Mouse (Mus musculus): ENCODE data around the gene H2-Eb1.

The H2-Eb1 gene

DNA sequence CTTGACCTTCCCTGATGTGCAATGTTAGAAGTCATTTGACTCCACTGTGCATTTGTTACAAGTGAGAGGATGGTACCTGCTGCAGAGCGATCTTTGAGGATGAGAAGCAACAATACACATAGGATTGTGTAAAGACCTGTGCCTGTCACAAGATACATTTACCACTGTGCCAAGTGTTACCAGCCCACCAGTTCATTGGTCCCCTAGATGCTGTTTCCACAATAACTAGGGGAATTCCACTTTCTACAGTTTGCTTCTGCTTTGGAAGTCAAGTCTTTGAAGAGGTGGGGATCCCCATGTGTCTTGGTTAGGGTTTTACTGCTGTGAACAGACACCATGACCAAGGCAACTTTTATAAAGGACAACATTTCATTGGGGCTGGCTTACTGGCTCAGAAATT is 25.5 kb downstream of the H2-Eb1 start:
- no peak for TF ChIP-seq GATA4 (IDR thresholded peaks at IDR 0.05; ENCODE audit: insufficient replicate concordance, low read length)

DNA sequence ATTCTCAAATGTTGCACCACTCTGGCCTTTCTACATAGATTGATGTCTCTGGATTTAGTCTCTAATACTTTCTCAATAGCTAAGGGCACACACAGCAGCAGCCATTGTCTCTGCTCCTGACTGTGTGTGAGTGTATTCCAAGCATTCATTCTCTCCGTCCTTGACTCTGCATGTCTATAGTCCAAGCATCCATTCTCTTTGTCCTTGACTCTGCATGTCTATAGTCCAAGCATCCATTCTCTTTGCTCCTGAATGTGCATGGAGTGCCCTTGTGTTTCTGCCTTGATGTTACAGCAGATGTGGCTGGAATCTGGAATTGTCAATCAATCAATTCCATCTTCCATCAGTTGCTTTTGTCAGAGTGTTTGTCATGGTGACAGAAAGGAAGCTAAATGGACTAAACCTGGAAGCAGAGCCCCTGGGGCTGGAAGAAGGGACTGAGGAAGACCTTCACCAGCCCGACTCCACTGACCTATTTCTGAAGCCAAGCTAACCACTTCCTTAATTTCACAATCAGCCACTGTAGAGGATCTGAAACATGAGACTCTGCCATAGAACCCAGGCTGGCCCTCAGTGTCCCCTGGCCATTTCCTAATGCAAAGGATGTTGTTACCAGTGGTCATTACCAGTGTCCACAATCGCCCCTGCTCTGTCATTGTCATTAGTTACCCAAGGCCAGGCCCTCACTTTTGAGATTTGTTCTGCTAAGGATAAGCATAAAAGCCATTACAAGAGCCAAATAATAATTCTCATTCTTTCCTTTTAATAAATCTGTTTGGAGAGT is 35.1 kb downstream of the H2-Eb1 start:
- TF ChIP-seq GATA4 (IDR thresholded peaks at IDR 0.05; ENCODE audit: insufficient replicate concordance, low read length), result no peak

DNA sequence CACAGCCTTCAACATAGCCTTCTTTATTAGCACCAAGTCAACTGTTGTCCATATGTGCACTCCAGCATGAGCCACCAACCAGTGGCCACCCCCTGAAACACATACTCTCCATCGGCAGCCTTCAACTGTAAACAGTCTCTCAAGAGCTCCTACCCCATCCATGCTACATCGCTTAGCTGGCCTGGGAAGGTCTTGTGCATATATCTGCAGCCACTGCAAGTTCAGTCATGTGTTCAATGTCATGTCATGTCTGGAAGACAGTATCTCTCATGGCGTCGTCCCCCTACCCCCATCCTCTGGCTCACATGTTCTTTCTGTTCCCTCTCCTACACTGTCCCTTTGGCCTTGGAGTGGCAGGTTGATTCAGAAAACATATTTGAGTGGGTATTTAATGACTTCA is 39.2 kb downstream of the H2-Eb1 start:
- no peak for TF ChIP-seq GATA4 (IDR thresholded peaks at IDR 0.05; ENCODE audit: insufficient replicate concordance, low read length)

GRCm38 (mm10) chr17:34345486-34345885 is 39.8 kb downstream of the H2-Eb1 start:
- TF ChIP-seq GATA4 (IDR thresholded peaks at IDR 0.05; ENCODE audit: insufficient replicate concordance, low read length), result no peak

DNA sequence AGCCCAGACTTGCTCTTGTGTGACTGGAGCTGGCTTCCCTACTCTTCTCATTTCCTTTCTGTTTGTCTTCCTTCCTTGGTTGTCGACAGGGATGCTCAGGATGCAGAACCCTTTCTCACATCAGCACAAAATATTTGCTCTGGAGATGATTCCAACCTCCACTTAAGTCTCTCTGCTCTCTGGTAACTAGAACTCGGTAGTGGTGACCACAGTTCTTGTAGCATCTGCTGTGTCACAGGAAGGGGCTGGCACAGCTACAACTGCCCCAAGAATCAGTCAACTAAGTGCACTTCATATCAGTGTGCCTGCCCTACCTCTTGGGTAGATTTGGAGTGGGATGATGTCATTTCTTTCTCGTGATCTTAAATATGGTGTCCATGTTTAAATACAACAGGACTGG is 40.4 kb downstream of the H2-Eb1 start:
- TF ChIP-seq GATA4 (IDR thresholded peaks at IDR 0.05; ENCODE audit: insufficient replicate concordance, low read length), result no peak

- no peak for TF ChIP-seq GATA4 (IDR thresholded peaks at IDR 0.05; ENCODE audit: insufficient replicate concordance, low read length)
Observed at GRCm38 (mm10) chr17:34347606-34348308, 42.1 kb downstream of the H2-Eb1 start.

DNA sequence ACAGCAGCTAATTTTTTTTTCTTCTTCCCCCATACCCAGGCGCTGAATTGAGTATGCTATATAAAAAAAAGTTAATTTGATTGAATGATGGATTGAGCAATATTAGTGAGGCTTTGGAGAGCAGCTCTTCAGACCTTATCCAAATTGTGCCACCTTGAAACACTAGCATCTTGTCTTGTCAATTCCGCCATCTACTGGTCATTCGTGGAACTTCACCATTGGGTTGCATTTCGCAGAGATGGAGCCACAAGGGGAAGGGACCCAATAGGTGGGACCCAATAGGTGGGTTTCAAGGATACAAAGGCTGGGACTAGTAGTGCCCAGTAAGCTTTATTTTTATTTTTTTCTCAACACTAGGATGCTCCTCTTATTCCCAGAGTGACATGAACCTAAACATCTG is 43.8 kb downstream of the H2-Eb1 start:
- TF ChIP-seq GATA4 (IDR thresholded peaks at IDR 0.05; ENCODE audit: insufficient replicate concordance, low read length), result no peak

DNA sequence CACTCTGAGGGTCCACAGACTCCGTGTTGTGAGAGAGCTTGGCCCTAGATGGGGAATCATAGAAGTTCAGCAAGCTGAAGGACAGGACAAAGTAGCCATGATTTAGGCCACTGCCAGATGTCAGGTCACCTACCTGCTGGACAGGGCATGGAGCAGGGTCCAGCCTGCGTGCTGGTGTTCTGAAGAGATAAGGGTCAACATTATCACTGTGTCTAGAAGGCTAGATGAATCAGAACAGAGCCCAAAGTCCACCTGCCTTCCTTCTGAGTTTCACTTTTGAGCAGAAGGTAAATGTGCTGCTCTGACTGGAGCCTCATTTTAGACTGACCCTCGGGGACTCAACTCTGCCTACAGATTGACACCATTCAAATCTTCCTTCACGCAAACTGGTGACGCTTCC is 48.9 kb downstream of the H2-Eb1 start, which contains the start of gene Btnl2:
TSS of gene Btnl2 (plus strand) at position 284 of the 400 bp plus-strand sequence.
- TF ChIP-seq GATA4 (IDR thresholded peaks at IDR 0.05; ENCODE audit: insufficient replicate concordance, low read length), result no peak

GRCm38 (mm10) chr17:34354940-34355339 is 49.3 kb downstream of the H2-Eb1 start:
- no peak for TF ChIP-seq GATA4 (IDR thresholded peaks at IDR 0.05; ENCODE audit: insufficient replicate concordance, low read length)

DNA sequence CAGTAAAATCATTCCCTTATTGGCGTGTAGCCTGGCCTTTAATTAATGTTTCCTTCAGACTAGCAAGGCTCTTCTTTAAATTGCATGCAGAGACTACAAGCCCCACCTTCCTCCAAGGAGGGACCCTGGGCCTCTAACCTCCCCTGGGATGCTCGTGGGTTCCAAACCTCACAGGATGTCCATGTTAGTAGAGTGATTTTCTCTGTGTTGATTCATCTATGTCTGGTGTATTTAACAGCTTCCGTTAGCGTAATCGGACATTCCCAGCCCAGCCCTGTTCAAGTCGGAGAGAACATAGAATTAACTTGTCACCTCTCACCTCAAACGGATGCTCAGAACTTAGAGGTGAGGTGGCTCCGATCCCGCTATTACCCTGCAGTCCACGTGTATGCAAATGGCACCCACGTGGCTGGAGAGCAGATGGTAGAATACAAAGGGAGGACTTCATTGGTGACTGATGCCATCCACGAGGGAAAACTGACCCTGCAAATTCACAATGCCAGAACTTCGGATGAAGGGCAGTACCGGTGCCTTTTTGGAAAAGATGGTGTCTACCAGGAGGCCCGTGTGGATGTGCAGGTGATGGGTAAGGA is 57.4 kb downstream of the H2-Eb1 start:
- no peak for TF ChIP-seq GATA4 (IDR thresholded peaks at IDR 0.05; ENCODE audit: insufficient replicate concordance, low read length)

GRCm38 (mm10) chr17:34363676-34364310 is 58.1 kb downstream of the H2-Eb1 start:
- no peak for TF ChIP-seq GATA4 (IDR thresholded peaks at IDR 0.05; ENCODE audit: insufficient replicate concordance, low read length)

GRCm38 (mm10) chr17:34365031-34365430 is 59.4 kb downstream of the H2-Eb1 start:
- TF ChIP-seq GATA4 (IDR thresholded peaks at IDR 0.05; ENCODE audit: insufficient replicate concordance, low read length), result no peak
